Mouse (Mus musculus): ENCODE measurements around the gene Plg. TPM values are rescaled to one million over a fixed set of nuclear protein-coding genes. Genes with fewer than 3 reads are reported as not detected.
A peak's percentile ranks its signal among the peaks of the same experiment; 100 is the strongest.

Plg gene
- polyA plus RNA-seq, 1 experiment from 2014 or later: 6.5 TPM

DNA sequence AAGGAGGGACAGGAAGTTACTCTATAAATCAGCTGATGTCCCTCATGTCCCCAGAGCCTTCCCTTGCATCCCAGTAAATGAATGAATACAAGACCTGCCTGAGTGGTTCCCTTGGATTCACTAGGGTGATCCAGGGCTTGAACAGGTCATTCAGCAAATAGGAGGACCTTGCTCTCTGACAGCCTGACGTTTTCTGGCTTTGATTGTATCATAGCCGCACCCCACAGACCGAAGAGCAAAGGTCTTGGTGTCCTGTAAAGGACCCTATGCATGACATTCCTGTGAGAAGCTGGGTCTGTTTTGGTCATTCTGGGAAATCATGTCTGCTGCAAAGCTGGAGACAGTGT, 34.5 kb downstream of the Plg start:
- 68% methylated on average over 3 of the region's 3 CpGs for WGBS
- peaks cover 8% of the 10 kb centered on the region for H3K4me1 ChIP-seq (ENCODE audit: control insufficient read depth, insufficient read depth, low read length)
- ATAC-seq: peak; percentile 65
- no peaks in the 10 kb centered on the region for H3K27me3 ChIP-seq (replicated peaks; ENCODE audit: control insufficient read depth, insufficient read depth, low read length)
- no peak overlapping the region for H3K4me3 ChIP-seq (ENCODE audit: low read length)
- no peak overlapping the region for H3K9ac ChIP-seq (ENCODE audit: low read depth, low read length)
- H3K9me3 ChIP-seq (ENCODE audit: control insufficient read depth, low read length): no peaks in the 10 kb centered on the region
- H3K36me3 ChIP-seq (ENCODE audit: control insufficient read depth, insufficient read depth, low read length): no peaks in the 10 kb centered on the region
- H3K4me2 ChIP-seq (ENCODE audit: low read depth, low read length): no peak overlapping the region
- no peak overlapping the region for H3K27ac ChIP-seq (ENCODE audit: low read length)

DNA sequence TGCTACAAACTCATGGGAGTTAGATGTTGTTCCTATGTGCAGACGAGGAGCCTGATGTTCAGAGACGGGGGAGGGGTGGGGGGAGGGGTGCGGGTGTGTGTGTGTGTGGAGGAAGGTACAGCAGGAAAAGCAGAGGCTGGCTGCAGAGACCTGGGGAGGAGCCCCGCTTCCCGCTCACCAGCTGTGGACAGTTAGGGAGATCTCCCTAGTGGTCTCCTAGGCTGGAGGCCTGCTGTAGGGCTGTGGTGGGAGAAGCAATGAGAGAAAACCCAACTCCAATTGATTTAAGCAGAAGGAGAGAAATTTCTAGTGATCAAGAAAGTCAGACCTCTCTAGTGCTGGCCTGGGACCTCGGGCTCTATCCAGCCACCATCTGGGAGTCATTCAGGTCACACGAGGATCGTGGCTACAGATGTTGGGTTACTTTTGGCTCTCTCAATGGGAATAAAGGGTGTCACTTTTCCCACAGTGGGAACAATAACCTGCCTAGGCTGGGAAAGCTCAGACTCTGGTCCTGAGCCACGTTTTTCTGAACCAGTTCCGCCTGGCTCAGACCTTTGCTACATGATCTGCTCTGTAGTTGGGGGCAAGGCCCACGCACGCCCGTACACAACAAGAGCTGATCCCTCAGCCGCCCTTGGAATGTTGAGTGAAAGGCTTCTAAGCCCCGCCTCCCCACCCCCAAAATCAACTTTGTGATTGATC, 36.8 kb downstream of the Plg start:
- Histone ChIP-seq H3K9ac (ENCODE audit: low read depth, low read length) (no peak overlapping the region), H3K4me3 (ENCODE audit: low read length) (no peak overlapping the region), H3K4me1 (ENCODE audit: control insufficient read depth, insufficient read depth, low read length) (peaks cover 8% of the 10 kb centered on the region), H3K27me3 (replicated peaks; ENCODE audit: control insufficient read depth, insufficient read depth, low read length) (no peaks in the 10 kb centered on the region), H3K9me3 (ENCODE audit: control insufficient read depth, low read length) (no peaks in the 10 kb centered on the region), H3K4me2 (ENCODE audit: low read depth, low read length) (no peak overlapping the region), H3K27ac (ENCODE audit: low read length) (peak overlapping the region; percentile 29; the same call in 1 of the 2 replicates), H3K36me3 (ENCODE audit: control insufficient read depth, insufficient read depth, low read length) (no peaks in the 10 kb centered on the region)
- peak; percentile 41 for ATAC-seq
- 45% methylated on average over 15 of the region's 15 CpGs for WGBS

DNA sequence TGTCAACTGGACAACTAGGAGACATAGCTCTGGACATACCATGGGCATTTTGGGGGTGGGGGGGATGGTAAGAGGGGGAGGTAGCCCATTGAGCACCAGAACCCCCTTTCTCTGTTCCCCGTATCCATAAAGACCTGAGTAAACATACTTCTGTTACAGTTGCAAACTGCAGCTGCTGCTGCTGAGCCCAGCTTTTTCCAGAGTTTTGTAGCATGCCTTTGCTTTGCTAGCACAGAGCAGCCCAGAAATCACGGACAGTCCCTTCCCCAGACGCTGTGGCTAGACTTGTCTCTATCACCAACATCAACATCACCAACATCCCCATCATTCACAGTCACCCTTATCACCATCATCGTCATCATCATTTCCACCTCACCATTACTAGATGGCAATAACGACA, 37.3 kb downstream of the Plg start:
- no peaks in the 10 kb centered on the region for H3K27me3 ChIP-seq (replicated peaks; ENCODE audit: control insufficient read depth, insufficient read depth, low read length)
- ATAC-seq: no peak; the same call in 1 of the 2 replicates

GRCm38 (mm10) chr17:12416250-12416895, 38.0 kb downstream of the Plg start:
- no peak overlapping the region for H3K27ac ChIP-seq (ENCODE audit: low read length)
- no peaks in the 10 kb centered on the region for H3K27me3 ChIP-seq (replicated peaks; ENCODE audit: control insufficient read depth, insufficient read depth, low read length)
- ATAC-seq: peak; percentile 55
- H3K4me1 ChIP-seq (ENCODE audit: control insufficient read depth, insufficient read depth, low read length): peaks cover 8% of the 10 kb centered on the region
- H3K4me2 ChIP-seq (ENCODE audit: low read depth, low read length): no peak overlapping the region
- H3K36me3 ChIP-seq (ENCODE audit: control insufficient read depth, insufficient read depth, low read length): no peaks in the 10 kb centered on the region
- no peaks in the 10 kb centered on the region for H3K9me3 ChIP-seq (ENCODE audit: control insufficient read depth, low read length)
- no peak overlapping the region for H3K4me3 ChIP-seq (ENCODE audit: low read length)
- no peak overlapping the region for H3K9ac ChIP-seq (ENCODE audit: low read depth, low read length)
- 36% methylated on average over 6 of the region's 6 CpGs for WGBS

More for the DNA sequence above, 37.3 kb downstream of the Plg start:
- Histone ChIP-seq H3K4me2 (ENCODE audit: low read depth, low read length) (no peak overlapping the region), H3K9ac (ENCODE audit: low read depth, low read length) (no peak overlapping the region), H3K27ac (ENCODE audit: low read length) (no peak overlapping the region), H3K4me1 (ENCODE audit: control insufficient read depth, insufficient read depth, low read length) (peaks cover 8% of the 10 kb centered on the region), H3K36me3 (ENCODE audit: control insufficient read depth, insufficient read depth, low read length) (no peaks in the 10 kb centered on the region), H3K9me3 (ENCODE audit: control insufficient read depth, low read length) (no peaks in the 10 kb centered on the region), H3K4me3 (ENCODE audit: low read length) (no peak overlapping the region)
- WGBS: 55% methylated on average over 5 of the region's 5 CpGs

- H3K9ac ChIP-seq (ENCODE audit: low read depth, low read length): no peak overlapping the region
- no peaks in the 10 kb centered on the region for H3K9me3 ChIP-seq (ENCODE audit: control insufficient read depth, low read length)
- H3K36me3 ChIP-seq (ENCODE audit: control insufficient read depth, insufficient read depth, low read length): no peaks in the 10 kb centered on the region
- 62% methylated on average over 19 of the region's 19 CpGs for WGBS
- no peak overlapping the region for H3K4me2 ChIP-seq (ENCODE audit: low read depth, low read length)
- no peak overlapping the region for H3K27ac ChIP-seq (ENCODE audit: low read length)
- no peaks in the 10 kb centered on the region for H3K27me3 ChIP-seq (replicated peaks; ENCODE audit: control insufficient read depth, insufficient read depth, low read length)
- ATAC-seq: no peak
- H3K4me3 ChIP-seq (ENCODE audit: low read length): no peak overlapping the region
- peaks cover 3% of the 10 kb centered on the region; the same call in 1 of the 2 replicates for H3K4me1 ChIP-seq (ENCODE audit: control insufficient read depth, insufficient read depth, low read length)
Measured at GRCm38 (mm10) chr17:12419491-12420079, 41.2 kb downstream of the Plg start.

DNA sequence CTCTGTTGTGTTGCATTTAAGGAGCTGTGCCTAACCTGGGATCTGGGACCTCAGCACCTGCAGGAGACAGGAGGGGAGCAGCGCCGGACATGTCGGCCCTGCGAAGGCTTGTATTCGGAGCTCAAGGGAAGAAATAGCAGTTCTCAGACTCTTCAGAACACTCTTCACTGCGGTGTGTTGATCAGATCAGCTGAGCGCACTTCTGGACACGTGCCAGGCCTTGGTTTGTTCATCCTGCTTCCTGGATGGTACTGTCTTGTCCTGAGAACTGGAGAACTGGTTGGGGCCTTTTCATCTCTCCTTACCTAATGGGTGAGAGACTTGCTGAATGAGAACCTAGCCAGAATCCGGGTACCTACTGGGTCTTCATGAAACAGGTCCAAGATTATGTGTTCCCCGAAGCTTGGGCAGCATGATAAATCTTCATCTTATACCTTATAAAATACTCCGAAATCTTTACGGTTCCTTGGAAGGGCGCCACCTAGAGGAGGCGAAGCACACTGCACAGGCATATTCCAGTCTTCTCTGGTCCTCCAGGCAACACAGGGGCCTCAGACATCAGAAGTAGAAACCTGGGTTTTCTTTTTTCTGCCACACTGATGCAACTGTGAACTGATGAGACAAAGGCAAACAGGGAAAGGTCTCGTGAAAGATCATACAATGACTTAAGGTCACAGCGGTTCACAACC, 42.6 kb downstream of the Plg start:
- ATAC-seq: no peak

DNA sequence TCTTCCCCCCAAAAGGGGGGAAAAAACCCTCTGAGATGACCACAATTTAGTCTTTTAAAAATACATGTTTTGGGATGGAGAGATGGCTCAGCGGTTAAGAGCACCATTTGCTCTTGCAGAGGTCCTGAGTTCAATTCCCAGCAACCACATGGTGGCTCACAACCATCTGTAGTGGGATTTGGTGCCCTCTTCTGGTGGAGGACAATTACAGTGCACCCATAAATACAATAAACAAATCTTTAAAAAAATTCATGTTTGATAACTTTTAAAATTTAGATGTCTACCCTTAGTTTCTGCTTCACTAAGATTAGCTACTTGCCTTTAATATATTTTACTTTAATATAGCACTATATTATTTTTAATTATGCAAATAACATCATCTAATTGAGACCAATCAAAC, 43.7 kb downstream of the Plg start:
- Histone ChIP-seq H3K27ac (ENCODE audit: low read length) (no peak overlapping the region), H3K4me2 (ENCODE audit: low read depth, low read length) (no peak overlapping the region), H3K9me3 (ENCODE audit: control insufficient read depth, low read length) (no peaks in the 10 kb centered on the region), H3K4me1 (ENCODE audit: control insufficient read depth, insufficient read depth, low read length) (no peaks in the 10 kb centered on the region), H3K9ac (ENCODE audit: low read depth, low read length) (no peak overlapping the region), H3K27me3 (replicated peaks; ENCODE audit: control insufficient read depth, insufficient read depth, low read length) (no peaks in the 10 kb centered on the region), H3K36me3 (ENCODE audit: control insufficient read depth, insufficient read depth, low read length) (no peaks in the 10 kb centered on the region), H3K4me3 (ENCODE audit: low read length) (no peak overlapping the region)
- 76% methylated on average over 1 of the region's 1 CpGs for WGBS
- no peak for ATAC-seq

More for the DNA sequence above, 42.6 kb downstream of the Plg start:
- no peaks in the 10 kb centered on the region for H3K9me3 ChIP-seq (ENCODE audit: control insufficient read depth, low read length)
- no peak overlapping the region for H3K9ac ChIP-seq (ENCODE audit: low read depth, low read length)
- no peak overlapping the region for H3K4me3 ChIP-seq (ENCODE audit: low read length)
- no peaks in the 10 kb centered on the region for H3K4me1 ChIP-seq (ENCODE audit: control insufficient read depth, insufficient read depth, low read length)
- no peak overlapping the region for H3K27ac ChIP-seq (ENCODE audit: low read length)
- no peaks in the 10 kb centered on the region for H3K27me3 ChIP-seq (replicated peaks; ENCODE audit: control insufficient read depth, insufficient read depth, low read length)
- no peak overlapping the region for H3K4me2 ChIP-seq (ENCODE audit: low read depth, low read length)
- 61% methylated on average over 16 of the region's 16 CpGs for WGBS
- H3K36me3 ChIP-seq (ENCODE audit: control insufficient read depth, insufficient read depth, low read length): no peaks in the 10 kb centered on the region

GRCm38 (mm10) chr17:12427156-12427555, 48.7 kb downstream of the Plg start:
- H3K36me3 ChIP-seq (ENCODE audit: control insufficient read depth, insufficient read depth, low read length): no peaks in the 10 kb centered on the region
- H3K27me3 ChIP-seq (replicated peaks; ENCODE audit: control insufficient read depth, insufficient read depth, low read length): no peaks in the 10 kb centered on the region
- H3K4me3 ChIP-seq (ENCODE audit: low read length): no peak overlapping the region
- no peak overlapping the region for H3K27ac ChIP-seq (ENCODE audit: low read length)
- H3K9ac ChIP-seq (ENCODE audit: low read depth, low read length): no peak overlapping the region
- no peak overlapping the region for H3K4me2 ChIP-seq (ENCODE audit: low read depth, low read length)
- H3K9me3 ChIP-seq (ENCODE audit: control insufficient read depth, low read length): no peaks in the 10 kb centered on the region
- peaks cover 3% of the 10 kb centered on the region; the same call in 1 of the 2 replicates for H3K4me1 ChIP-seq (ENCODE audit: control insufficient read depth, insufficient read depth, low read length)
- 36% methylated on average over 3 of the region's 3 CpGs for WGBS
- ATAC-seq: no peak

GRCm38 (mm10) chr17:12428369-12428768, 50.0 kb downstream of the Plg start:
- Histone ChIP-seq H3K4me2 (ENCODE audit: low read depth, low read length) (no peak overlapping the region), H3K4me1 (ENCODE audit: control insufficient read depth, insufficient read depth, low read length) (peaks cover 3% of the 10 kb centered on the region; the same call in 1 of the 2 replicates), H3K27me3 (replicated peaks; ENCODE audit: control insufficient read depth, insufficient read depth, low read length) (no peaks in the 10 kb centered on the region), H3K36me3 (ENCODE audit: control insufficient read depth, insufficient read depth, low read length) (no peaks in the 10 kb centered on the region), H3K9ac (ENCODE audit: low read depth, low read length) (no peak overlapping the region), H3K9me3 (ENCODE audit: control insufficient read depth, low read length) (no peaks in the 10 kb centered on the region), H3K27ac (ENCODE audit: low read length) (no peak overlapping the region), H3K4me3 (ENCODE audit: low read length) (no peak overlapping the region)
- ATAC-seq: no peak

Measured in intestine, embryonic 16.5 days (tissue).